Mouse (Mus musculus) activated CD4-positive, CD25-positive, alpha-beta regulatory T cell, adult 4 months (primary cell): ENCODE data around the gene Fut2. TPM values are rescaled to one million over a fixed set of nuclear protein-coding genes. Genes with fewer than 3 reads are reported as not detected.

Experiments used
- ATAC-seq: one replicate; pipeline ENCODE4 v1.8.0; 2017
- polyA plus RNA-seq, 2 experiments: library from polyadenylated mRNA; unstranded; fragments of 100-300 nt; shearing (Covaris generic); gene quantifications; one replicate each; pipeline ENCODE4 v1.2.1; 2017

Fut2 gene
- polyA plus RNA-seq, 2 experiments from 2014 or later: not detected

- ATAC-seq: no peak
Observed at GRCm38 (mm10) chr7:45702316-45702715, 36.1 kb upstream of the Fut2 start.

- no peak for ATAC-seq
Observed at GRCm38 (mm10) chr7:45701607-45702006, 35.4 kb upstream of the Fut2 start.

GRCm38 (mm10) chr7:45701072-45701471, 34.9 kb upstream of the Fut2 start:
- no peak for ATAC-seq

- ATAC-seq: no peak
Observed at GRCm38 (mm10) chr7:45700301-45701015, 34.3 kb upstream of the Fut2 start.

- ATAC-seq: no peak
Observed at GRCm38 (mm10) chr7:45699523-45700141, 33.4 kb upstream of the Fut2 start, which contains the start of gene Car11. Gene Car11 (plus strand): TSS chr7:45699843.

GRCm38 (mm10) chr7:45697894-45698293, 31.7 kb upstream of the Fut2 start:
- ATAC-seq: no peak

GRCm38 (mm10) chr7:45695098-45695497, 28.9 kb upstream of the Fut2 start:
- ATAC-seq: no peak

GRCm38 (mm10) chr7:45693921-45694591, 27.9 kb upstream of the Fut2 start, which contains the start of gene Sec1:
Gene Sec1 (minus strand): TSS chr7:45694402.
- ATAC-seq: no peak

GRCm38 (mm10) chr7:45692364-45692763, 26.2 kb upstream of the Fut2 start:
- no peak for ATAC-seq

- ATAC-seq: no peak
Observed at GRCm38 (mm10) chr7:45689800-45690199, 23.6 kb upstream of the Fut2 start.

GRCm38 (mm10) chr7:45689099-45689498, 22.9 kb upstream of the Fut2 start:
- ATAC-seq: no peak

- ATAC-seq: no peak
Observed at GRCm38 (mm10) chr7:45686841-45687240, 20.6 kb upstream of the Fut2 start.

GRCm38 (mm10) chr7:45685811-45686210, 19.6 kb upstream of the Fut2 start:
- no peak for ATAC-seq

GRCm38 (mm10) chr7:45683396-45684050, 17.3 kb upstream of the Fut2 start, which contains the start of gene Ntn5:
Gene Ntn5 (plus strand): TSS chr7:45684022.
- no peak for ATAC-seq

- ATAC-seq: peak; percentile 66
Observed at GRCm38 (mm10) chr7:45682144-45683126, 16.2 kb upstream of the Fut2 start.

- ATAC-seq: peak; percentile 50
Observed at GRCm38 (mm10) chr7:45681046-45681736, 15.0 kb upstream of the Fut2 start.

GRCm38 (mm10) chr7:45679966-45680621, 13.9 kb upstream of the Fut2 start:
- no peak for ATAC-seq

- no peak for ATAC-seq
Observed at GRCm38 (mm10) chr7:45678513-45678912, 12.3 kb upstream of the Fut2 start.

- no peak for ATAC-seq
Observed at GRCm38 (mm10) chr7:45677627-45678295, 11.6 kb upstream of the Fut2 start.

GRCm38 (mm10) chr7:45668921-45669320, 2.7 kb upstream of the Fut2 start:
- ATAC-seq: no peak
